Mouse (Mus musculus): ENCODE data around the gene Leng8.

DNA sequence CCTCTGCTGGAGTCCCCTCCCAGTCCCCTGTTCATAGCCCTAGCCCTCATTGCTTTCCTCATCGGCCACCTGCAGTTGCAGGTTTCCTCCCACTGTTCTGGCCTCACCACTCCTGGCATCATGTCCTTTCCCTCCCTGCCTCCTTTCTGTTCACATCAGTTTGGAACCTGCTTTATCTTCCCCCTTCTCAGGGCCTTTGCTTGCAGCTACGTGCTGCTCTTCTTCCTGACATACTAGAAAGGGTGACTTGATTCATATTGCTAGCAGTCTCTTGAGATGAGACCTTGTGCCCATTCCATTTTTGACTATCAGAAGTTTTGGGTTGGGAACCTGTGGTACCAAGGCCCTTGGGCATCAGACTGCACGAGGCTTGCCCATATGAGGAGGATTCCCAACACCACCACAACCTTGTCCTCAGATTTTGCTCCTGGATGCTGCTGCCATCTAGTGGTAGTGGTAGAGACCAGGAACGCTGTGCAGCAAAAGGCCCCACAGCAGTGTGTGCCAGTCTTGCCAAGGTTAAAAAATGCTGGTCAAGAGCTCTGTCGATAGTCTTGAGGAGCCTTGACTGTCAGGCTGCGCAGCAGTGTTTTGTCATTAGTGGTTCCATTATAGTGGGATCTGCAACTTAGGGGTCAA lies 8.8 kb downstream of the Leng8 start:
- no peak for TF ChIP-seq TAL1 (IDR thresholded peaks at IDR 0.05; ENCODE audit: low read length)
- no peak for TF ChIP-seq GATA1 (IDR thresholded peaks at IDR 0.05; ENCODE audit: low read length)

Data from erythroblast, embryonic 14.5 days (primary cell).